Mouse (Mus musculus): Measurements from ENCODE around the gene Dlg2.

The Dlg2 gene

DNA sequence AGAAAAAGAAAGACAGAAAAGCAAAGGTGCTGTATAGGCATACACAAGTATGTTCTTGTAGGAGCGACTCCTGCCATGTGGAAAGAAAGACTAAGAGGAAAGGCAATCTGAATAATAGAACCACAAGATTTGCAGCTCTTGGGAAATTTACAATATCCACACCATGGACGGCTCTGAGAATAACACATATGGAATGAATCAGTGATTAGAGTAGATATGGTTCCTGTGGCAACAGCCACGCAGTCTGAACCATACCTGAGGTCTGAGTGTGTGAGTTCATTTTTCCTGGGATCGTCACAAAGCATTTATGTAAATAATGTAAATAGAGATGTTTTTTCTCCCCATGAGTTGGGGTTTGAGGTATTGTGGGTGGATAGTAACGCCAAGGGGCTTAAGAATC lies 1247.9 kb downstream of the Dlg2 start:
- DNase-seq (ENCODE audit: low spot score in 2 of 2), result no peak

DNA sequence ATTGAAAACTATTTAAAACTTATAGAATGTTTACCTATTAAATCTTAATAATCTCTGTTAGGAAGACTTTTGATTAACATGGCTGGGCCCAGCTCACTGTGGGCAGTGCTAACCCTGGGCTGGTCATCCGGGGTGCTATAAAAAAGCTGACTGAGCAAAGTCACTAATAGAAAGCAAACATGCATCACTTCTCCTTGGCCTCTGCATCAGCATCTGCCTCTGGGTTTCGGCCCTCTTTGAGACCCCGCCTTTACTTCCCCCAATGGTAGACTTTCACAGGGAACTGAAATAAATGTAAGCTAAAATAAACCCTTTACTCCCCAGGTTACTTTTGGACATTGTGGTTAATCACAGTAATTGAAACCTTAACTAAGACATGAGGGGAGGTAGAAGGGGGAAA lies 1264.3 kb downstream of the Dlg2 start:
- no peak for DNase-seq (ENCODE audit: low spot score in 2 of 2)

DNA sequence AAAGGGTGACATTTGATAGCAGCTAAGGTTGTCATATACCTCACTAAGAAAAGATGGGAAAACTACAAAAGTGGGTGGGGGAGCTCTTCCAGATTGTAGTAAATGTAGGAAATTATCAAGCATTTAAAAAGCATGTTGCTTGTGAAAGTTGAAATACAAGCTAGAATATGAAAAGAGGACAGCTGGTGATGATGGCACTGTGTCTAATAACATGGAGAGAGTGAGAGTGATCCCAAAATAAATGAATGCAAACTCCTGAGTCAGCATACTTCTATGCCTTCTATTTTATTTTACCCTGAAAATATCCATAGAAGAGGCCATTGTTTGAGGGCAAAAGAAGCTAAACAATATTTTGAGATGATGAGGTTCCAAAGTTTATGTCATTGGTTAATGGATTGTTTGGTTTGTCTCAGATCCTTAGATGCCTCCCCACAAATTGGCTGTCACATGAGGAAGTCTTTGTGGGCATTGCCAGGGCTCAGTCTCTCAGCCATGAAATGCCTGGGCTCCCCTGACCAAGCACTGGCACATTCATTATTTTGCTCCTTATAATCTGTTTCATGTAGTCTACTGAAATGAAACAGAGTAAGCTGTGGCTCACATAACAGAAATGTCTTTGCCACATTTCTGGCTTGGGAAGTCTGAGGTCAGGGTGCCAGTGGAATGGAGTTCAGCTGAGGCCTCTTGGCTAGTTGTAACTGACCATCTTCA lies 1276.8 kb downstream of the Dlg2 start:
- no peak for DNase-seq (ENCODE audit: low spot score in 2 of 2)

DNA sequence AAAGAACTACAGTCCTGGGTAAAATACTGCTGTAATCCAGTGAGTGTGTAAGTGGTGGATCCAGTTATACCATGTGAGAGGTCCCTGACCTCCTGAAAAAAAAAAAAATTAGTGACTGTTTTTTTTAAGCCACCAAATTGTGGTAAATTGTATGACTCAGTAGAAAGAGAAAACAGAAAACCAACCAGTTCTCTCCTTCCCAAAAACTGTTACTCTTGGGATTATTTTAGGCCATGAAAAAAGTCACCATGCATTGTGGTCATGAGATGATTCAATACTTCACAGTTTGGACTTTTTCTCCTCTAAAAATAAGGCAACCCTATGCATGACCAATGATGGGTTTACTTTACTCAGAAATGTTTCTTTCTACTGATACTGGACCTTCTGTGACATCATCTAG lies 1291.2 kb downstream of the Dlg2 start:
- no peak for DNase-seq (ENCODE audit: low spot score in 2 of 2)

- DNase-seq (ENCODE audit: low spot score in 2 of 2), result no peak
Measured at GRCm38 (mm10) chr7:91778673-91779072, 1302.2 kb downstream of the Dlg2 start.

GRCm38 (mm10) chr7:91784617-91785016 lies 1308.1 kb downstream of the Dlg2 start:
- DNase-seq (ENCODE audit: low spot score in 2 of 2), result no peak

DNA sequence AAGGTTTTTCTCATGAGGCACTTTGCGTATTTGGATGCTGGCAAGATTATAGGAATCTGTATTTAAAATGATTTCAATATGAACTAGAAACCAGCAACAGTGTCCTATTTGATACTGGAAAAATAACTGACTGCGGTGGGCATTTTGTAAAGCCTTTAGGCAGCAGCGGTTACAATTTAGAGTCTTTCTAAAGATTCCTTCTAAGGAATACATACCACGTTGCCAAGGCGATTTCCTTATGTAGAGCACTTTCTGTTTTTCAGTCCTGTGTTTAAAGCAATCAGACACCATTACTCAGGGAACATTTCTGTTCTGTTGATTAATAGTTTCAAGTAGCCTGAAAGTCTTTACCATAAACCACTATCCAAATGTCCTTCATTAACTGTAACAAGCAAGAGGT lies 1309.0 kb downstream of the Dlg2 start:
- no peak for DNase-seq (ENCODE audit: low spot score in 2 of 2)

GRCm38 (mm10) chr7:91785871-91786270 lies 1309.4 kb downstream of the Dlg2 start:
- DNase-seq (ENCODE audit: low spot score in 2 of 2), result no peak

- no peak for DNase-seq (ENCODE audit: low spot score in 2 of 2)
Measured at GRCm38 (mm10) chr7:91790949-91791564, 1314.6 kb downstream of the Dlg2 start.

DNA sequence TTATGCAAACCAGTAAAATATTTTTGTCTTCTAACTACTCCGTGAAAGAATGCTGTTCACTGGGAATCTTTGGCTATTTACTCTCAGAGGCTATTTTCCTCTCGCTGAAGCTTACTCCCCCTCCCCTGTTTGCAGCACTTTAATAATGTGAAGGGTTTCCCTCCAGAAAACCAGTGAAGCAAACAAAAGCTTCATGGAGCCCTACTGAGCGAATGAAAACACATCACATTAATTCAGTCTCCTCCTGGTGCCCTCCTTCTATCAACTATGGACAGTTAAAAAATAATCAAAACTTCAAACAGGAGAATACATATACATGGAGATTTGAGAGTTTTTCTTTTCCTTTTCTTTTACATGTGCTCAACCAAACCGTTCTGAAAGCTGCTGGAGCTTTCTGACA lies 1330.2 kb downstream of the Dlg2 start:
- DNase-seq (ENCODE audit: low spot score in 2 of 2), result no peak

DNA sequence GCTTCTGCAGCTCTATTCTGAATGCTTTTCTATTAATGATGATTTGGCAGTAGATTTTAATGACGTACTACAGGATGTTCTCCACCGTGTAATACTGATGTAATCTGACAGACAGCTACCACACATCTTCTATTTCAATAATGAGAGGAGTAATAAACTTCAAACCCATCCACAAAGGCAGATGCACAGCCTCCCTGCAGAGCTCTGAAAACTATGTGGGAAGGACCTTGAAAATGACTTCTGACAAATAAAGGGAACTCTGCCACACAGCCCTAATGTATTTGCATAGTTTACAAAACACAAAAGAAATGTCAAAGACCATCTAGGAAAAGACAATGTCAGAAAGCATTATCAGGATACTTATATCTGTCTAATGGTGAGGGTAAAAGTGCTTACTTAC lies 1334.3 kb downstream of the Dlg2 start:
- DNase-seq (ENCODE audit: low spot score in 2 of 2), result no peak

DNA sequence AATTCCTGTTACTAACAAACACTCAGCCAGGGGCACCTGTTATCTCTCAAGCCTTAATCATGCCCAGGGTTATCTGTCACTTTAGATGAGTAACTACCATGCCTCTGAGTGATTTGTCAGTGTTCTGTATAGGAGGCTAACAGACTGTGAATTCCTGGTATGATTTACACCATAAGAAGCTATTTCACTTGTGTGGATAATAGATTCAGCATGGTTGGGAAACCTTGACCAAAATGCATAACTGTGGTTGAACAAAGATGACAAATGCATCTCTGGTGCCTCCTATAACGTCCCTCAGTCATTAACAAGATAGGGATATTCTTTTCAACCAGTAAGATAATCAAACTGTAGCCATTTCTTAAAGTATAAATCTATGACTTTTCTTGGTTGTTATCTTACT lies 1341.5 kb downstream of the Dlg2 start:
- no peak for DNase-seq (ENCODE audit: low spot score in 2 of 2)

DNA sequence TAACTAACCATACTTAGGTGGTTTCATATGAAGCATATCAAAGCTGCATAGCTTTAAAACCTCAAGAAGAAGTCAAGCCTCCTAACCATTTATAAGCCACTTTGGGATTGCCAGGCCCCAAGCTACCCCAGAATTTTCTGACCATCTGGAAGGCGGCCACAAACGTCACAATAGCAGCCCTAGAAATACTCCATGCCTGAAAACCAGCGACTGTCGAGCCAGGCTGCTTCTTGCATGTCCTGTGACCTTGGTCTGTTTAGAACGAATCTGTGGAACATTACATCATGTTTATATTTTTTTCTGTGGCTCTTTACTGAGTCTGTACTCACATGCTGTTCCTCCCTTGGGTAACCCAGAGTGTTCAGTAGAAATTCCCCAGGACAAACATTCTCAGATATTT lies 1355.7 kb downstream of the Dlg2 start:
- DNase-seq (ENCODE audit: low spot score in 2 of 2), result no peak

DNA sequence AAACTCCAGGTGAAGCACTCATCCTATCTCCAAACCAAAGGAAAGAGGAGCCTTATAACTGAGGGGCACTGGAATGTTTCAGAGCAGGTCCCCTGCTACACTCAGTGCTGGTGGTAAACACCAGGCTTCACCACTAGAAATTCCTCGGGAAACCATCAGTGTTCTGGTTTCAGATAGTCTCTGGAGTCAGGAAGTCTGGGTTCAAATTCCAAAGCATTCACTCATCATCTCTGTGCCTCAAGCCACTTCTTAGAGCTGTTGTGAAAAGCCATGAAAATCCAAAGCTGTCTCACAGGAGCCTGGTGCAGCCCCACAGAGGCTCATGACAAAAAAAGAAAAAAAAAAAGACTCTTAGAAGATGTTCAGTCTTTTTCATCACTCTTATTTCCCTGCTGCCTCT lies 1369.3 kb downstream of the Dlg2 start:
- no peak for DNase-seq (ENCODE audit: low spot score in 2 of 2)

DNA sequence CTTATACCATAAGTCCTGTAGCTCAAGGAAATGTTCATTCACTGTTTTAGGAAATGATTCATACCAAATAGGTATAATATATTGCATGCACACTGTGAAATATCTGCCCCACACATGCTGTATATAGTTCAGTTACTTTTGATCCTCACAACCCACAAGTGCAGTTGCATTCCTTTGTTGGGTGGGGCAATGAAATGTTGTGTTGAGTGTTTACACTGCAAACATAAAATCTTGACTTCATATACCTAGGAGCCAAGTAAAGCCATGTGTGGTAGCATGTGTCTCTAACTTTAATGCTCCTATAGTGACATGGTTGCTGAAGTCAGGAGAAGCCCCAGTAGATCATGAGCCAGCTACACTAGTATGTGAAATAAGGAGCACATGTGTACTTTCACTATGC lies 1372.9 kb downstream of the Dlg2 start:
- DNase-seq (ENCODE audit: low spot score in 2 of 2), result no peak

DNA sequence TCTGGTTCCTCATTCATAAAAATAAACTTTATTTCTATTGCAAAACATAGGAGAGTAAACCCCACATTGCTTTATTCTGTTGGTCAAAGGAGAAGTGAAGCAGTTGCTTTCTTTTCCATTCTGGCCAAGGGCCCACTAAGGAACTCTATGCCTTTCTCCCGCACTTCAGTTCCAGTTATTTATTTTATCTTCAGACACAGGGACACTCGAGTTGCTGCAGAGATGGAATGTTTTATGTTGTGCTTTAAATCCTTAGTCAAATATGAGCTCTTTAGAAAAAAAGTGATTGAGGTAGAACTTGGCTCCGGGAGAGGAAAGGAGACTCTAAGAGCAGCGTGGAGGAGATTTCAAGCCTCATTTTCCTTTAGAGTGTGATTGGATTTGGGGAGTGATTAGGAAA lies 1377.2 kb downstream of the Dlg2 start:
- DNase-seq (ENCODE audit: low spot score in 2 of 2), result no peak

- no peak for DNase-seq (ENCODE audit: low spot score in 2 of 2)
Measured at GRCm38 (mm10) chr7:91856931-91857330, 1380.5 kb downstream of the Dlg2 start.

DNA sequence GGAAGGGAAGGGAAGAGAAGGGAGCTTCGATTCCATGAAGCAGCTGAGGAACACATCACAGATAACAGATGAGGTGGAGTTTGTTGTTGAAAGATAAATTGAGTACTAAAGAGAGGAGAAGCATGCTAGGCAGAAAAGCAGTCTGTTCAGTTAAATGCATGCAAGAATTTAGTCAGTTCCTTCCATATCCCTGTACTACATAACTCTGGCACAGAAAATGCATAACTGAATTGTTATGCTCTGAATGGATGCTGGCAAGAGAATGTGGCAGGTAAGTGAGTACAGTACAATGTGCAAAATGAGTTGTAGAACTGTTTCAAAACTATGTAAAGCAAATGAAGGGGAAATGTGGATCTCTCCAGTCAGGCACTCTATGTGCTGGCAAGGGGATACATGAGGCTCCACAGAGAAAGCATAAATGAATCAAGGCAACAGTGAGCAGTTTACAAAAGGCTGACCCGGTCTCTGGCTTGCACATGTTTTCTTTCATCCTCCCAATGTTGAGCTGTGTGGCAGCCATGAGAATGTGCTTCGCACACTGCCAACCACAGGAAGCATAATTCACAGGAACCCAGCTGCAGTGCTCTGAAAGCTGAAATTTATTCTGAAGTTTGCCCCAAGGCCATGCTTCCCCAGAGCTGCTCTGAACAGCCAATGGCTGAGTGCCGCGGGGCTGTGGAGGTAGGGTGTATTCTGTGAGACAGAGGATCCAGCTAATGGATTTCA lies 1386.5 kb downstream of the Dlg2 start:
- peak in 1 of 2 experiments; percentile 14 for DNase-seq (ENCODE audit: low spot score in 2 of 2)

DNA sequence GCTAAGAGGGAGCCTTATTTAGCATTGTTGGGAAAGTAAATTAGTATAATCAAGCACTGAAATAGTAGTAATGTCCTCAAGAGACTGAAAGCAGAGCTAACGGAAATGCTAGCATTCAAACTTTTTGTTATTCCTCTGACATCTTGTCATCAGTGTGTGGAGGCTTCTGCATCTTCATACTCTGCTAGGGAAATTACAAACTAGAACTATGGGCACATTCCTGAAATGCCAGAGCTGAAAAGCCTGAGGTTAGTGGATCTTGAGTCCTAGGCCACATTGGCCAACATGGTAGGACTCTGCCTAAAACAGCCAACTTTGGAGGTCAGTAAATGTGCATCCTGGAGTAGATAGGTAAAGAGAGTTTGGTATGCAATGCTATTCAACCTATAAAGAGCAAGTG lies 1392.4 kb downstream of the Dlg2 start:
- no peak for DNase-seq (ENCODE audit: low spot score in 2 of 2)

GRCm38 (mm10) chr7:91876831-91877230 lies 1400.4 kb downstream of the Dlg2 start:
- no peak for DNase-seq (ENCODE audit: low spot score in 2 of 2)

- DNase-seq (ENCODE audit: low spot score in 2 of 2), result no peak
Measured at GRCm38 (mm10) chr7:91877804-91878203, 1401.3 kb downstream of the Dlg2 start.

DNA sequence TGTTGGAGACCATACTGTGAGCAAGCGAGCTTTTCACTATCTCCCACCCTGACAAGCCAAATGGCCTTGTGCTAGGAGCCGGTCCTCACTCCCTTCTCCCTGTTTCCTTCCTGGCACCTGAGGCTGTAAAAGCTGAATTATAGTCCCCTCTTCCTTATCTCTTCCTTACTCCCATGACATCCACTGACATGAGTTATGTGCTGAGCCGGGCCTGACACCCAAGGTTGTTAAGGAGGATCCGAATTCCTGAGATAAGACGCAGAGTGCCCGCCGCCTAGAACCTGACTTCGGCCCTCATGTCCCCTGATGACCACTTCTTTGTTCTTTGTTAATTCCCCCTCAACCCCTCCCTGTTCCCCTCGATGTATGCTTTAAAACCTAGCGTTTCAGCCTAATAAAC lies 1409.9 kb downstream of the Dlg2 start:
- no peak for DNase-seq (ENCODE audit: low spot score in 2 of 2)

DNA sequence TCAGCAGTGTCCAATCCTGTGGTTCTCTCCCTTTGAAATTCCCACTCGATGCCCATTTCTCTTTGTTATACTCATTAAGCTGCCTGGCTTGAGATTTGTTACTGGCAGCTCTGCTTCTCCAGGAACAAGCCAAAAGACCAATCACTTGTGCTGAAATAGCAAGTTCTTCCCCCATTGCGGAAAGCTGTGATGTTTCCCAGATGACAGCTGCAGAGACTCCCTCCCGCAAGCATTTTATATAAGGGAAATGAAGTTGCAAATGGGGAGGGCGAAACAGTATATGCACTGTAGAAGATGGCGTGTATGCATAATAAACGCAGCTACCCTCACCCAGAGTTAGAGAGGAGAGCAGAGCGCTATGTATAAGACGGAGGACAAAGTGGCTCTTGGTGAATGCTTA lies 1417.5 kb downstream of the Dlg2 start:
- DNase-seq (ENCODE audit: low spot score in 2 of 2), result peak; percentile 27 to 55

All from left cerebral cortex, adult 9 months (tissue).